Mouse (Mus musculus) myocyte (in vitro differentiated cells): ENCODE measurements around the gene D16Ertd472e.

Source experiments
- CEBPB ChIP-seq: IDR thresholded peaks from 2 replicates; pipeline ENCODE4 v1.6.1; 2011; ENCODE audit warnings: mild to moderate bottlenecking, moderate library complexity; ENCODE audit not compliant: poor library complexity, insufficient read depth, severe bottlenecking
- MAX ChIP-seq: IDR thresholded peaks from one replicate; pipeline ENCODE4 v1.6.1; 2011; ENCODE audit warnings: low read depth, mild to moderate bottlenecking, control low read depth
- POLR2A ChIP-seq: IDR thresholded peaks from one replicate; pipeline ENCODE4 v1.6.1; 2011; ENCODE audit warnings: low read depth, mild to moderate bottlenecking, control low read depth, moderate library complexity; ENCODE audit not compliant: insufficient read length
- TCF12 ChIP-seq: IDR thresholded peaks from one replicate; pipeline ENCODE4 v1.6.1; 2011; ENCODE audit warnings: mild to moderate bottlenecking, control low read depth; ENCODE audit not compliant: poor library complexity, insufficient read depth, severe bottlenecking
- USF1 ChIP-seq: IDR thresholded peaks from one replicate; pipeline ENCODE4 v1.6.1; 2011; ENCODE audit warnings: low read depth, mild to moderate bottlenecking, control low read depth, moderate library complexity

DNA sequence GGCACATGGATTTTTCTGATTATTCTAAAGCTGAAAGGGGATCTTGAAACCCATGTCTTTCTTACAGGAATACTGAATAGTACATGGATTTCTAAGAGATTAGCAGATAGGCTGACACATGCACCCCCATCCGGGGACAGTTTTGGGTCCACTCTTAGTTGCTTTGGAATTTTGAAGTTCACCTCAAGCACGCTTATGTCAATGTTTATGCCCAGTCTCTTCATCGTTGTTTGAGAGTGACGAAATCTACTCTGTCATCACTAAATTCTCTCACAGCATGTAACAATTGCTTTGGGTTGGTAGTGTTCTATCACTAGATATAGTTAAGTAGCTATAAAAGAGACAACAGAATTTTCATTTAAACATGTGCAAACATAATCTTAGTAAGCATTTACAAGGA, 8.7 kb upstream of the D16Ertd472e start:
- TF ChIP-seq MAX (no peak), POLR2A (no peak), TCF12 (no peak), CEBPB (no peak), USF1 (no peak)
